Mouse (Mus musculus): ENCODE measurements around the gene Hoxb6.

GRCm38 (mm10) chr11:96332618-96333032 is 40.3 kb downstream of the Hoxb6 start:
- TF ChIP-seq MAFK (IDR thresholded peaks at IDR 0.05; ENCODE audit: insufficient replicate concordance, low read length) (no peak), CTCF (conservative IDR thresholded peaks at IDR 0.05 in 1 of 2, IDR thresholded peaks at IDR 0.05 in 1 of 2; ENCODE audit: low read depth in 2 of 2, low read length in 2 of 2) (no peak), POLR2A (IDR thresholded peaks at IDR 0.05; ENCODE audit: low read depth, low read length) (no peak), TCF12 (IDR thresholded peaks at IDR 0.05; ENCODE audit: low read depth, low read length) (no peak), SMC3 (IDR thresholded peaks at IDR 0.05; ENCODE audit: low read depth, low read length) (no peak), ETS1 (conservative IDR thresholded peaks at IDR 0.05; ENCODE audit: low read depth, low read length) (no peak), E2F4 (IDR thresholded peaks at IDR 0.05; ENCODE audit: insufficient replicate concordance, low read depth, low read length) (no peak), EP300 (IDR thresholded peaks at IDR 0.05; ENCODE audit: low read length) (no peak), USF2 (conservative IDR thresholded peaks at IDR 0.05; ENCODE audit: low read depth, low read length) (no peak)
